Mouse (Mus musculus) midbrain, embryonic 11.5 days (tissue): ENCODE results near the gene Rad51b. TPM values are rescaled to one million over a fixed set of nuclear protein-coding genes. Genes with fewer than 3 reads are reported as not detected.

ENCODE experiments used
- ATAC-seq: fragments of 200-750 bp; cut with Nextera tagmentation; 2 replicates; pipeline ENCODE4 v1.8.0; 2017; ENCODE audit warnings: moderate TSS enrichment, moderate library complexity; ENCODE audit not compliant: low FRiP score
- DNase-seq: peaks from one replicate; pipeline ENCODE4 v3.0.0; 2015; ENCODE audit warnings: low spot score; ENCODE audit errors: missing footprints
- H3K27ac ChIP-seq: fragments of 300-500 bp; sonication (generic); 2 replicates; pipeline ENCODE4 v1.5.1; 2014; ENCODE audit warnings: low read depth, low read length
- H3K27me3 ChIP-seq: fragments of 300-500 bp; sonication (generic); 2 replicates; pipeline ENCODE4 v1.6.1; 2014; ENCODE audit warnings: mild to moderate bottlenecking, low read length, moderate library complexity, mixed read lengths; ENCODE audit not compliant: control insufficient read depth, insufficient read depth
- H3K36me3 ChIP-seq: fragments of 300-500 bp; sonication (generic); 2 replicates; pipeline ENCODE4 v1.6.1; 2014; ENCODE audit warnings: mild to moderate bottlenecking, low read length, moderate library complexity, mixed read lengths; ENCODE audit not compliant: control insufficient read depth, insufficient read depth
- H3K4me1 ChIP-seq: fragments of 300-500 bp; sonication (generic); 2 replicates; pipeline ENCODE4 v1.6.1; 2014; ENCODE audit warnings: low read length; ENCODE audit not compliant: control insufficient read depth, insufficient read depth
- H3K4me2 ChIP-seq: fragments of 300-500 bp; sonication (generic); 2 replicates; pipeline ENCODE4 v1.6.1; 2014; ENCODE audit warnings: mild to moderate bottlenecking, moderate library complexity
- H3K4me3 ChIP-seq: fragments of 300-500 bp; sonication (generic); 2 replicates; pipeline ENCODE4 v1.5.1; 2014; ENCODE audit warnings: low read depth, low read length
- H3K9ac ChIP-seq: fragments of 300-500 bp; sonication (generic); 2 replicates; pipeline ENCODE4 v1.6.1; 2014; ENCODE audit warnings: low read length
- H3K9me3 ChIP-seq: fragments of 300-500 bp; sonication (generic); 2 replicates; pipeline ENCODE4 v1.6.1; 2016; ENCODE audit warnings: low read length; ENCODE audit not compliant: control insufficient read depth
- WGBS: fragments of 180-500 bp; shearing (Covaris S2); extraction: QIAGEN DNeasy Blood & Tissue Kit; methylation state at CpG from one replicate; pipeline ENCODE4 v1.1.7; 2014; 5-methylcytosine and 5-hydroxymethylcytosine counted together
- polyA plus RNA-seq: library from polyadenylated mRNA; unstranded; fragments of >200 nt; fragmentation: Nextera tagmentation; extraction: Ambion mirVana; gene quantifications from 2 replicates; pipeline ENCODE4 v1.2.1, GENCODE M21; 2014

Rad51b gene
- polyA plus RNA-seq, 1 experiment from 2014 or later = 6.9 TPM

DNA sequence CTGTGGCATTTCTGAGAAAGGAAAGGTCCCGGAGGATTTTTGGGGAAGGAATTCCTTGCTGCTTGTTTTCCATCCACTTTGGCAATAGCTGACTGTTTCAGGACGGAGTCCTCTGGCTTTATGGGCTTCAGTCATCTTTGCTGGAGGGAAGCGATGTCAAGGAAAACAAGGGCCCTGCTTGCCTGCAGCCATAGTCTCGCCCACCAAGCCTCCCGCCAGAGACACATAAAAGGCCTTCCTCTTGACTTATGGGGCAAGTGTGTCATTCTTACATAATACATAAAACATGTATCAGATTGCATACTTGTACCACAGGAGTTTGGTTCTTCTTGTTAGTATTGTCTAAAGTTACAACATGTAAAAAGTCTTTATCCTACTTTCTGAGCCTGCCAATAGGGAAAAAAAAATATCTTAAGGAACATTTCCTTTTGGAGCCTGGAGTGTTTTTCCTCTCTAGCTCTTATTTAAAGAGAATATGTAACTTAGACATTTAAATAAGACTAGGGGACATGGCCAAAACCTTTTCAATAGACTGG, 49.2 kb downstream of the Rad51b start:
- no peaks in the 10 kb centered on the region for H3K9me3 ChIP-seq
- no peaks in the 10 kb centered on the region for H3K27me3 ChIP-seq
- no peak overlapping the region for H3K9ac ChIP-seq
- DNase-seq = no peak
- WGBS = 80% methylated on average over 5 of the region's 5 CpGs
- no peak overlapping the region for H3K4me2 ChIP-seq
- H3K4me3 ChIP-seq = no peak overlapping the region
- H3K27ac ChIP-seq = no peak overlapping the region
- no peaks in the 10 kb centered on the region for H3K36me3 ChIP-seq
- no peak for ATAC-seq
- peaks cover 2% of the 10 kb centered on the region; the same call in 1 of the 2 replicates for H3K4me1 ChIP-seq

DNA sequence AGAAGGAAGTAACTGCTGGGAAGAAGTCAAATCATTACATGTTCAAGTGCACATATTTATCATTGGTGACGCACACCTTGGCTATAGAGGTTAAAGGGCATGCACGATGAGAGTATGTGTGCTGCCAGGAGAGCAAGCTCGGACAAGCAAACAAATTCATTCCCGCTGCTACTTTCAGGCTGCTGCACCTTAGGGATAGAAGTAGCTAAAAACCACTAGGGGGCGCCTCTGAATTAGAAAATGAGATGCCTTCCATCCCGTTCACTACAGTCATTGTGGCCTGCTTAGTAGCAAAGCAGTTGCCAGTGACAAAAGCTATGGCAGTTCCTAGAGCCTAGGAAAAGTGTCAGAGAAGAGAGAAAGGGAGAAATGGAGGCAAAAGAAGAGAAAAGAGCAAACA, 50.6 kb downstream of the Rad51b start:
- DNase-seq = peak; percentile 94
- 11% methylated on average over 6 of the region's 6 CpGs for WGBS

DNA sequence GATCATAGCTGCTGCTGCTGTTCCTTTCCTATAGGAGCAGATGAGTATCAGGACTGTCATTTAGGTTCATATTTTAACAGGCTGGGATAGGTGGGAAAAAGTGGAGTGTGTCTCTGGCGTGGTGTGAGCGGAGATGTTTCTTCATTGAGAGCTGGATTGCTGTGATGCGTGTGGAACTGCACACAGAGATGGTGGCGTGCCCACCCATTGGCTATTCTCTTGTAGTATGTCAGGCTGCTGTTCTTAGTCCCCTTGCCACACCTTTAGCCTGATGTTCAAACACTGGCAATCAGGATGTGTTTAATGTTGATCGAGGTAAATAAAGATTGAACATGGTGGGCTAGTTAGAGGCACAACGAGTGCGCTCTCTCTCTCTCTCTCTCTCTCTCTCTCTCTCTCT, 54.4 kb downstream of the Rad51b start:
- ATAC-seq = no peak
- 91% methylated on average over 7 of the region's 7 CpGs for WGBS
- no peak overlapping the region for H3K27ac ChIP-seq

More for the DNA sequence above, 50.6 kb downstream of the Rad51b start:
- Histone ChIP-seq H3K27me3 (no peaks in the 10 kb centered on the region), H3K9me3 (no peaks in the 10 kb centered on the region), H3K27ac (no peak overlapping the region), H3K4me2 (no peak overlapping the region), H3K9ac (no peak overlapping the region), H3K4me1 (peaks cover 5% of the 10 kb centered on the region; the same call in 1 of the 2 replicates), H3K4me3 (no peak overlapping the region), H3K36me3 (no peaks in the 10 kb centered on the region)
- peak; percentile 63; the same call in 1 of the 2 replicates for ATAC-seq

DNA sequence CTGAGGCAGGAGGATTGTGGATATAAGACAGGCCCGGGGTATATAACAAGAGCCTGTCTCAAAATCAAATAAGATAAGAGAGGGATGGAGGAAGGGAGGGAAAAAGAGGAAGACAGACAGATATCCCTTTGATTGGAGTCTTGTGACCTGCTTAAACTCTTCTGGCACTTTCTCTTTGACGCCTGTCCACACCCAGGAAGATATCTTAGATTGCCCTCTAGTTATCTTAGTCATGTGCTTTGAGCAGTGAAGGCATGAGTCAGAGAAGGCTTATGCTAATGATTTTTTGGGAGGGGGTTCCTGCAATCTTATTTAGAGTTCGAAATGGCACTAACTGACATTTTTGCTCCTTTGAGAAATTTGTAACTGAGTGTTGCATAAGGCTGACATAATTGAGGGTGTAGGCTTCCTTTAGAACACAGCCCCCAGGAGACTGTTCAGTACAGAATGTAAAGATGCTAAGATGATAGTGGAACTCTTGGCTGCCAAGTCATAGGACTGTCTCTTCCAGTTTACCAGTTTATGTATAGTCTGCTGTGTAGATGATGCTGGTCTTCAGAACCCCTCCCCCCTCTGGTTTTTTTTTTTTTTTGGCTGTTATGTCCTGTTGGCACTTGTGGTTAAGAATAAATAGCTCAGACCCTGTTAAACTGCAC, 55.1 kb downstream of the Rad51b start:
- 83% methylated on average over 3 of the region's 3 CpGs for WGBS

More for the DNA sequence above, 54.4 kb downstream of the Rad51b start:
- Histone ChIP-seq H3K27me3 (no peaks in the 10 kb centered on the region), H3K4me3 (no peak overlapping the region), H3K9ac (no peak overlapping the region), H3K4me1 (peaks cover 7% of the 10 kb centered on the region; the same call in 1 of the 2 replicates), H3K36me3 (no peaks in the 10 kb centered on the region), H3K9me3 (no peaks in the 10 kb centered on the region), H3K4me2 (no peak overlapping the region)
- DNase-seq = no peak

DNA sequence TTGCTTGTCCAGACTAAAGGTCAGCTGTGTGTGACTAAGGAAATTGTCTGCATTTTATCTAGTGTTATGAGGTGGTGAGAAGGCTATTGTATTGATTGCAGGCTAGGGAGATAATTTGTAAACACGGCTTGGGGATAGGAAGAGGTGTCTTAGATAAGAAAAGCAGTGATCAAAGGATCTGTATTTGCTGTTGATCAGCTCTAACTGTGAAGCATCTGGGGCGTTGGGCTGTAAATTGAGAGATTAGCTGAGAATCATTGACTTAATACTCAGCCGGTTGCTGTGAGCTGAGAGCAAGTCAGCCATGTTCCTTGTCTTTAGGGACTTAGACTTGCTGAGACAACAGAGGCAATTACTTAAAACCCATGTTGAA, 55.6 kb downstream of the Rad51b start:
- H3K27me3 ChIP-seq = no peaks in the 10 kb centered on the region
- WGBS = 9% methylated on average over 3 of the region's 3 CpGs
- H3K4me3 ChIP-seq = no peak overlapping the region
- no peaks in the 10 kb centered on the region for H3K9me3 ChIP-seq
- ATAC-seq (peak; percentile 35; the same call in 1 of the 2 replicates), DNase-seq (no peak)
- H3K4me2 ChIP-seq = no peak overlapping the region
- peaks cover 6% of the 10 kb centered on the region; the same call in 1 of the 2 replicates for H3K4me1 ChIP-seq
- no peaks in the 10 kb centered on the region for H3K36me3 ChIP-seq
- 0 out of 2 replicates have a peak overlapping the region, but pooled peaks have one; percentile 7 for H3K27ac ChIP-seq
- H3K9ac ChIP-seq = no peak overlapping the region

More for the DNA sequence above, 55.1 kb downstream of the Rad51b start:
- DNase-seq (no peak), ATAC-seq (no peak)
- Histone ChIP-seq H3K27ac (0 out of 2 replicates have a peak overlapping the region, but pooled peaks have one; percentile 7), H3K9me3 (no peaks in the 10 kb centered on the region), H3K4me1 (peaks cover 7% of the 10 kb centered on the region; the same call in 1 of the 2 replicates), H3K4me2 (no peak overlapping the region), H3K4me3 (no peak overlapping the region), H3K9ac (no peak overlapping the region), H3K27me3 (no peaks in the 10 kb centered on the region), H3K36me3 (no peaks in the 10 kb centered on the region)

DNA sequence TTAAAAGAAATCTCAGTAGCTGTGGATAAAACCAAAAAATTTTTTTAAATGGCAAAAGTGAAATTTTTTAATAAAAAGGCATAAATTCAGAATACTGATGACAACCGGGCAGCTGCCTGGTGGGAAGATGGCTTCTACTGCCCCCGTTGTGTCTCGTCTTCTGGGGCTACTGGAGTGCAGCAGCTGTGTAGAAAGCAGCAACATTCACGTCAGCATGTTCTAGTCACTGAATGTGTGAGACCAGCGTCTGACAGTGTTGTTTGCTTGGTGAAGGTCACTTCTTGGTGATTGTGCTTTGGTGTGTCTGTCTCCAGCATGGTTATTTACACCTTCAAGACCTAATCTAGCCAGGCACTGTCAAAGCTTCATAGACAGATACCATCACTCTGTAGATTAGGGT, 56.3 kb downstream of the Rad51b start:
- no peak overlapping the region for H3K4me3 ChIP-seq
- H3K36me3 ChIP-seq = no peaks in the 10 kb centered on the region
- H3K4me1 ChIP-seq = peaks cover 5% of the 10 kb centered on the region; the same call in 1 of the 2 replicates
- H3K9ac ChIP-seq = no peak overlapping the region
- H3K27me3 ChIP-seq = no peaks in the 10 kb centered on the region
- no peak overlapping the region for H3K27ac ChIP-seq
- no peak for DNase-seq
- ATAC-seq = no peak
- WGBS = 59% methylated on average over 5 of the region's 5 CpGs
- H3K4me2 ChIP-seq = no peak overlapping the region
- H3K9me3 ChIP-seq = no peaks in the 10 kb centered on the region

DNA sequence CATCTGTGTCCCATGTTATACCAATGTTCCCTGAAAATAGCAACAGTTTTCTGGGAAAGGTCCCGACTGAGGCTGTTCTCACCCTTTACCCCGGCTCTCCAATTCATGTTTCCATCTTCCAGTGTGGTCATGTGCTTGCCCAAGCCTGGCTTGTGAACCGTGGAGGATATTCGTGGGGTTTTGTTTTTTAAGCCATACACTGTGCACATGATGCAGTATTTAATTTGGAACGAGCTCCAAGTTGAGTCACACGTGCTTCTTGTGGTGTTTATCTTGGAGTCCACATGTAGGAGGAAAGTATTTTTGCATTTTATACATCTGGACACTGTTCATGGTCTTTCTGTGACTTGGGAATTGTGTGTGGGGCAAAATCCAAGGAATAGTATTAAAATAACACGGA, 57.5 kb downstream of the Rad51b start:
- ATAC-seq = no peak
- Histone ChIP-seq H3K4me1 (peaks cover 5% of the 10 kb centered on the region; the same call in 1 of the 2 replicates), H3K27ac (no peak overlapping the region), H3K4me3 (no peak overlapping the region), H3K9me3 (no peaks in the 10 kb centered on the region), H3K36me3 (no peaks in the 10 kb centered on the region), H3K4me2 (no peak overlapping the region), H3K9ac (no peak overlapping the region), H3K27me3 (no peaks in the 10 kb centered on the region)
- WGBS = 88% methylated on average over 7 of the region's 7 CpGs
- no peak for DNase-seq

DNA sequence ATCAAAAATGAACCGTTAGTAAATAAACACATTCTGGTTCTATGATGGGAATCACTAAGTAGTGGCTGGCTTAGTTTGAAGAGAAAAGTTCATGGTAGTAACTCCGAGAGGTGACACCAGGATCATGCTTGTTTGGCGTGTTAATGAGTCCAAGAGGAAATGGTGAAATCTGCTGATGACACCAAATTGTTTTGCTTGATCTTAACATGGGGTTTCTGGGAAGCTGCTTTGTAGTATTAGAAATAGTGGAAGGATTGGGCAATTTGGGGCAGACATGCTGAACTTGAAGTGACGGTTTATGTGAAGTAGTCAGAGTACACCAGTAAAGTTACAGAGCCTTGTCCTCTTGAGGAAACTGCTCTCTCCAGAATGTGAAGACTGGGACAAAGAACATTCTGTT, 59.1 kb downstream of the Rad51b start:
- no peak for ATAC-seq
- peak; percentile 39 for DNase-seq
- 87% methylated on average over 4 of the region's 4 CpGs for WGBS
- H3K9ac ChIP-seq = no peak overlapping the region
- no peak overlapping the region for H3K4me2 ChIP-seq
- H3K9me3 ChIP-seq = no peaks in the 10 kb centered on the region
- H3K4me3 ChIP-seq = no peak overlapping the region
- no peaks in the 10 kb centered on the region for H3K36me3 ChIP-seq
- H3K4me1 ChIP-seq = peaks cover 5% of the 10 kb centered on the region; the same call in 1 of the 2 replicates
- H3K27me3 ChIP-seq = no peaks in the 10 kb centered on the region
- H3K27ac ChIP-seq = no peak overlapping the region

DNA sequence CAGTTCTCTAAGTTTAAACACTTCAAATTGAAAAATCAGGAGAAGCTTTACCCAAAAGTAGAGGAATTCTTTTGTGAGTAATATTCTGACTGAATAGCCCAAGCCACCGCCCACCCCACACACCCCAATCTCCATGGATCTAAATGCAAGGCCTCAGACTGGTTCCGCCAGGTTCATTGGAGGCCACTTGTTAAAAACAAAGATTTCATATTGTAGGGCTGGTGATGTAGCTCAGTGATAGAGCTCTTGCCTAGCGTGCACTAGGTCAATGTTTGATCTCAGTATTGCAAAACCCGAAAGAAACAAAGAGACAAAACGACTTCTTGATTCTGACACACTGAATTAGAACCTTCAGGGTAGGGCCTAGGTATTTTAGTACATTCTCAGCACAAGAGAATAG, 60.5 kb downstream of the Rad51b start:
- Histone ChIP-seq H3K9ac (no peak overlapping the region), H3K27me3 (no peaks in the 10 kb centered on the region), H3K36me3 (no peaks in the 10 kb centered on the region), H3K9me3 (no peaks in the 10 kb centered on the region), H3K27ac (no peak overlapping the region), H3K4me2 (no peak overlapping the region), H3K4me3 (no peak overlapping the region), H3K4me1 (peaks cover 2% of the 10 kb centered on the region; the same call in 1 of the 2 replicates)
- WGBS = 86% methylated on average over 5 of the region's 5 CpGs
- DNase-seq (no peak), ATAC-seq (no peak)
